Mouse (Mus musculus): ENCODE data around the gene Adam15. TPM values are rescaled to one million over a fixed set of nuclear protein-coding genes. Genes with fewer than 3 reads are reported as not detected.

Gene Adam15
- polyA plus RNA-seq, 1 experiment from 2014 or later = 108 TPM

DNA sequence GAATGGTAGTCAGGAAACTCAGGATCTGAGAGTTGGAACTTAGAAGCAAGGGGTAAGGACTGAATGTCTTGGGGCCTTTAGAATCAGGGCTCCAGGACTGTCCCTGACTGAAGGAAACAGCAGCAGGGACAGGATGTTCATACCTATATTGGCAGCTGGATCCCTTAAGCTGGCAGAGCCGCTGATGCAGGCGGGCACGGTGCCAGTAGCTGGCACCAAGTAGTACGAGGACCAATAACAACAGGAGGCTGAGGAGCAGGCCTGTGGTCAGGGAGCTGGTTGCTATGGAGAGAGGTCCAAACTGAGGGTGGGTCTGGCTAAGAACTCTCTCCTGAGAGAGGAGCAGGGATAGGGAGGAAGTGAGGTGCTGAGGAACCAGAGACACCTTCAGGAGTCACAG is 8.0 kb downstream of the Adam15 start:
- ATAC-seq (ENCODE audit: low FRiP score, low TSS enrichment) = no peak

DNA sequence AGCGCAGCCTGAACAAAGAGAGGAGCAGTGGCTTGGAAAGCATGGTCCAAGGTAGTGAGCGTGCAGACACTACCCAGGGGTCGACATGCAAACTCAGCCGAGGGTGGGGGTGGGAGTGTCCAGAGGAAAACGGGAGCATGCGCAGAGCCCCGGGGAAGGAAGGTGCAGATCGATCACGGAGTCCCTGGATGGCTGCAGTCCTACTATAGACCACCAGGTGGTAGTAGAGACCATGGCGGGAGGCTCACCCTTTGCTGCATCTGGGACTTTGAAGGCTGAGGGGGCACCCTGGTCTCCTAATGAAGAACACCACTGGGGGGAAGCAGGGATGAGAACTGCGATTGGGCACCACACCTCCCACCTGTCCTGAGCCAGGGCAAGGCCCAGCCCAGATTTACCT is 9.3 kb downstream of the Adam15 start:
- H3K4me2 ChIP-seq (replicated peaks; ENCODE audit: low read depth, low read length) = peak overlapping the region; percentile 56
- no peaks in the 10 kb centered on the region for H3K27me3 ChIP-seq (ENCODE audit: insufficient read depth, low read length)
- H3K4me3 ChIP-seq (ENCODE audit: low read length) = peak overlapping the region; percentile 36
- no peak overlapping the region for H3K27ac ChIP-seq (ENCODE audit: low read length)
- ATAC-seq (ENCODE audit: low FRiP score, low TSS enrichment) = 0 out of 2 replicates have a peak, but pooled peaks have one; percentile 5
- peaks cover 5% of the 10 kb centered on the region for H3K36me3 ChIP-seq (ENCODE audit: insufficient read depth, low read length)
- 1% methylated on average over 11 of the region's 11 CpGs for WGBS
- peaks cover 45% of the 10 kb centered on the region for H3K4me1 ChIP-seq (ENCODE audit: insufficient read depth, low read length)
- peak overlapping the region; percentile 42 for H3K9ac ChIP-seq (replicated peaks; ENCODE audit: low read length)
- H3K9me3 ChIP-seq (ENCODE audit: low read length) = no peaks in the 10 kb centered on the region

More for the DNA sequence above, 8.0 kb downstream of the Adam15 start:
- Histone ChIP-seq H3K27me3 (ENCODE audit: insufficient read depth, low read length) (no peaks in the 10 kb centered on the region), H3K4me2 (replicated peaks; ENCODE audit: low read depth, low read length) (no peak overlapping the region), H3K9ac (replicated peaks; ENCODE audit: low read length) (no peak overlapping the region), H3K36me3 (ENCODE audit: insufficient read depth, low read length) (peaks cover 6% of the 10 kb centered on the region), H3K9me3 (ENCODE audit: low read length) (no peaks in the 10 kb centered on the region), H3K27ac (ENCODE audit: low read length) (no peak overlapping the region), H3K4me3 (ENCODE audit: low read length) (no peak overlapping the region), H3K4me1 (ENCODE audit: insufficient read depth, low read length) (peaks cover 32% of the 10 kb centered on the region)
- 92% methylated on average over 4 of the region's 4 CpGs for WGBS

DNA sequence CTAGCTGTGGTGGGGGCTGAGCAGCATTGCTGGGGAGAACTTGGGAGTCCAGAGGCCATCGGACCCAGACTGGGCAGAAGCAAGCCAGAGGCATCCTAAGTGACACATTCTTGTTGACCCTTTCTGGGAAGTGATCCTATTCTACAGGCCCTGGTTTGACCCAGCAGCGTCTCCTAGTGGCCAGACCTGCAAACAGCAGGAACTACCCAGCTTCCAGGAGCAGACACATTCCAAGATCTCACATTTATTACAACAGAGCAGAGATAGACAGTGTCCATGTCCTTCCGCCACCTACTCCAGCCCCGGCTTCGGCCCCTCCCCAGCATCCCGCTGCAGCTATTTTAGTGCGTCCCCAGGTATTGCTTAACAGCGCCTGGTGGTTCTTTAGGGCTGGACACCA is 10.4 kb downstream of the Adam15 start:
- H3K4me1 ChIP-seq (ENCODE audit: insufficient read depth, low read length) = peaks cover 45% of the 10 kb centered on the region
- H3K4me2 ChIP-seq (replicated peaks; ENCODE audit: low read depth, low read length) = no peak overlapping the region
- peaks cover 7% of the 10 kb centered on the region; the same call in 1 of the 2 replicates for H3K36me3 ChIP-seq (ENCODE audit: insufficient read depth, low read length)
- no peak for ATAC-seq (ENCODE audit: low FRiP score, low TSS enrichment)
- whole genome bisulfite sequencing = 27% methylated on average over 8 of the region's 8 CpGs
- H3K4me3 ChIP-seq (ENCODE audit: low read length) = no peak overlapping the region
- no peaks in the 10 kb centered on the region for H3K9me3 ChIP-seq (ENCODE audit: low read length)
- no peak overlapping the region for H3K9ac ChIP-seq (replicated peaks; ENCODE audit: low read length)
- peak overlapping the region; percentile 26; the same call in 1 of the 2 replicates for H3K27ac ChIP-seq (ENCODE audit: low read length)
- H3K27me3 ChIP-seq (ENCODE audit: insufficient read depth, low read length) = no peaks in the 10 kb centered on the region

DNA sequence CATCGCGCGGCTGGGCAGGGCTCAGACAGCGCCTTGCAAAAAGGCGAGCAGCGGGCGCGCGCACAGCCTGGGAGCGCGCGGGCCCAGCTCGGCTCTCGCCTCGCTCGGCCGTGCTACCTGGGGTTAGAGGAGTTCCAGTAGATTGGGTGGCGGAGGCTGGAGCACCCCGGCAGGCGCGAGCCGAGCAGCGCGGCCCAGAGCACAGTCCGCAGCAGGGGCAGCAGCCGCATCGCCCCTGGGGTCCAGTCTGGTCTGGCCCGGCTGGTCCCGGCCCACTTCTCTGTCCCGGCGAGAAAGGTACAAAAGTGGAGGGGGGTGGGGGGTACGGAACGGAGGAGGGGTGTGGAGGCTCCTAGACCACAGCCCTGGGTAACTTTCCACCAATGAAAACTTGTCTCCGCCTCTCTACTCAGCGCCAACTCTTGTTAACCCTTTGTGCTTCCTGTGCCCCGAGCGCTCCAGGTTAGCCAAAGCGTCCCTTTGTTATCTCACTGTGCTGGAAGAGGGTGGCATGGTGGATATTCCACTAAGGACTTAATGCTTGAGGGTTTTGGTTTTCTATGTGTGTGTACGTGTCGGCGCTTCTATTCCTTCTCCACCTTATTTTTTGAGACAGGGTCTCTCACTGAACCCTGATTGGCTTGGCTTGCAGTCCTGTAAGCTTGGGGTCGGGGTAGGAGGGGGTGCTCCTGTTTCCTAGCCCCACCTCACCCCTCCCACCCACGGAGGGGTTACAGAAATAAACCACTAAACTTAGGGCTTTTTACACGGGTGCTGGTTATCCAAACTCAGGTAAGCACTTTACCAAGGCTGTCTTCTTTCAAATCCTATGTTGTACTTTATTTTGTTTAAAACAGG is 11.8 kb downstream of the Adam15 start, which contains the start of gene Efna4:
Efna4 (minus strand) TSS at position 308 of the 858 bp plus-strand sequence.
- Histone ChIP-seq H3K9ac (replicated peaks; ENCODE audit: low read length) (peak within 1 kb of the TSS; percentile 97), H3K4me2 (replicated peaks; ENCODE audit: low read depth, low read length) (peak within 1 kb of the TSS; percentile 73), H3K4me1 (ENCODE audit: insufficient read depth, low read length) (peaks cover 46% of the 10 kb centered on the region), H3K9me3 (ENCODE audit: low read length) (no peaks in the 10 kb centered on the region), H3K27ac (ENCODE audit: low read length) (peak within 1 kb of the TSS; percentile 92), H3K27me3 (ENCODE audit: insufficient read depth, low read length) (no peaks in the 10 kb centered on the region), H3K36me3 (ENCODE audit: insufficient read depth, low read length) (peaks cover 22% of the 10 kb centered on the region), H3K4me3 (ENCODE audit: low read length) (peak within 1 kb of the TSS; percentile 96)
- peak; percentile 86 for ATAC-seq (ENCODE audit: low FRiP score, low TSS enrichment)
- WGBS = under 1% methylated on average over 33 of the region's 44 CpGs

DNA sequence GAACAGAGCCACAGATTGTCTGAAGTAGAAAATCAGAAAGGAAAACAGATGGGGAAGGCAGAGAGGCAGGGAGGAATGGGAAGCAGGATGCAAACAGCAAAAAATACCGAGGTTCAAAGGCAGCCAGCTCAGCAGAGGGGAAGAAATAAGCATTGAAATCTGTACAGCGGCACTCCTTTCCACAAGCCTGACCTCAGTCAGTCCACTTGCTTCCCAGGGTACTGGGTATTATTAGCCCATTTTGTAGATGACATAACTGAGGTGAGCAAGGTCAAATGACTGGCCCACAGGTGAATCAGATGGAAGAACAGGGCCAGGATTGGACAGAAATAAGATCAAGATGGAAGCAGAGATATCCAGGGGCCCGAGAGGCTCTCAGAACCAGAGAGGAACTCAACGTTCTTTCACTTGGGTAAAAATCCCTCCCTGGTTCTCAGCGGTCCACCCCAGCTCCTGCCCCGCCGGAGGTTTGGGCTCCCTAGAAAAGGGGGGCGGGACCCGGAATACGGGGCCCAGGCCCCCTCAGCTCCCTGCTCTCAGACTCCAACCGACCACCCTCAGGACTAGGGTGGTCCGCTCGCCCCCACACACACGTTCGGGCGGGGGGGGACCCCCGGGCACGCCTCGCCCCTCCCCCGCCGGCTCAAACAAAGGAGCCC is 12.6 kb downstream of the Adam15 start:
- no peaks in the 10 kb centered on the region for H3K9me3 ChIP-seq (ENCODE audit: low read length)
- H3K4me3 ChIP-seq (ENCODE audit: low read length) = peak overlapping the region; percentile 96
- H3K4me2 ChIP-seq (replicated peaks; ENCODE audit: low read depth, low read length) = peak overlapping the region; percentile 73
- peaks cover 52% of the 10 kb centered on the region for H3K4me1 ChIP-seq (ENCODE audit: insufficient read depth, low read length)
- H3K9ac ChIP-seq (replicated peaks; ENCODE audit: low read length) = peak overlapping the region; percentile 97
- no peak; the same call in 1 of the 2 replicates for ATAC-seq (ENCODE audit: low FRiP score, low TSS enrichment)
- H3K36me3 ChIP-seq (ENCODE audit: insufficient read depth, low read length) = peaks cover 24% of the 10 kb centered on the region
- H3K27me3 ChIP-seq (ENCODE audit: insufficient read depth, low read length) = no peaks in the 10 kb centered on the region
- peak overlapping the region; percentile 92 for H3K27ac ChIP-seq (ENCODE audit: low read length)
- WGBS = under 1% methylated on average over 21 of the region's 21 CpGs

DNA sequence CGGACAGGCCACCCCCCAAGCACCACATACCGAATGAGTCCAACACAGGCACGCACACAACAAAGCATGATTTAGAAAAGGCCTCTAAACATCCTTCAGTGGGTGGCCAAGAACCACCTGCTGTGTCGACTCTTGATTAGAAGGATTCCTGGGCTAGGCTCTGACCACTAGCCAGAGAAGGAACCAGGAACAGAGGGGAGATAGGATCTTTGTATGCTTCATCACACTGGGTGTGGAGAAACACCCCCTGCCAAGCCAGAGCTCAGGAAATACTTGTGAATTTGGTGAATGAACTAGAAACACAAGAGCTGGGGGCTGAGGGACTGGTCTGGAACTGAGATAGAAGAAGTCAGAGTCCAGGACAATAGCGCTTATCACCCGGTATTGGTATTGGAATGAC is 13.3 kb downstream of the Adam15 start:
- peak overlapping the region; percentile 97 for H3K9ac ChIP-seq (replicated peaks; ENCODE audit: low read length)
- H3K36me3 ChIP-seq (ENCODE audit: insufficient read depth, low read length) = peaks cover 24% of the 10 kb centered on the region
- WGBS = 17% methylated on average over 6 of the region's 6 CpGs
- no peaks in the 10 kb centered on the region for H3K27me3 ChIP-seq (ENCODE audit: insufficient read depth, low read length)
- H3K4me1 ChIP-seq (ENCODE audit: insufficient read depth, low read length) = peaks cover 59% of the 10 kb centered on the region
- H3K9me3 ChIP-seq (ENCODE audit: low read length) = no peaks in the 10 kb centered on the region
- H3K27ac ChIP-seq (ENCODE audit: low read length) = peak overlapping the region; percentile 92; the same call in 1 of the 2 replicates
- no peak for ATAC-seq (ENCODE audit: low FRiP score, low TSS enrichment)
- peak overlapping the region; percentile 73 for H3K4me2 ChIP-seq (replicated peaks; ENCODE audit: low read depth, low read length)
- H3K4me3 ChIP-seq (ENCODE audit: low read length) = peak overlapping the region; percentile 96

DNA sequence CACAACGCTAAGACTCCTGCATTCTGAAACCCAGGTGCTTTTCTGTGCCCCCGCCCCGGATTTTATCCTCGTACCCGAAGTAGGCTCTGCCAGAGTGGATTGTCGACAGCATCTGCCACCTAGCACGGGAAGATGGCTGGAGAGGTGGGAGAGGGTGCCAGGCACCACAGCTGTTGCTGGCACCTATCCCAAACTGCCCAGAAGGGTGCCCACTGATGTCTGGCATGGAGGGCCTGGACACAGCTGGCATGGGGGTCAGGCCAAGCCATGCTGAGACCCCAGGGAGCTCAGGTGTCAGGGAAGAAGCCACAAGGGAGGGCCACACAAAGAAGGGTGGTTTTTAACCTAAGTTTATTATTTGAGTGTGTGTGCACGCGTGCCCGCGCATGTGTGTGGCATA is 16.7 kb downstream of the Adam15 start:
- Histone ChIP-seq H3K27ac (ENCODE audit: low read length) (no peak overlapping the region), H3K9me3 (ENCODE audit: low read length) (no peaks in the 10 kb centered on the region), H3K4me1 (ENCODE audit: insufficient read depth, low read length) (peaks cover 46% of the 10 kb centered on the region), H3K4me2 (replicated peaks; ENCODE audit: low read depth, low read length) (no peak overlapping the region), H3K4me3 (ENCODE audit: low read length) (no peak overlapping the region), H3K27me3 (ENCODE audit: insufficient read depth, low read length) (0 out of 2 replicates have a peak, but pooled peaks cover 3% of the 10 kb centered on the region), H3K9ac (replicated peaks; ENCODE audit: low read length) (no peak overlapping the region; the same call in 1 of the 2 replicates), H3K36me3 (ENCODE audit: insufficient read depth, low read length) (peaks cover 24% of the 10 kb centered on the region)
- WGBS = 53% methylated on average over 11 of the region's 11 CpGs
- ATAC-seq (ENCODE audit: low FRiP score, low TSS enrichment) = no peak

DNA sequence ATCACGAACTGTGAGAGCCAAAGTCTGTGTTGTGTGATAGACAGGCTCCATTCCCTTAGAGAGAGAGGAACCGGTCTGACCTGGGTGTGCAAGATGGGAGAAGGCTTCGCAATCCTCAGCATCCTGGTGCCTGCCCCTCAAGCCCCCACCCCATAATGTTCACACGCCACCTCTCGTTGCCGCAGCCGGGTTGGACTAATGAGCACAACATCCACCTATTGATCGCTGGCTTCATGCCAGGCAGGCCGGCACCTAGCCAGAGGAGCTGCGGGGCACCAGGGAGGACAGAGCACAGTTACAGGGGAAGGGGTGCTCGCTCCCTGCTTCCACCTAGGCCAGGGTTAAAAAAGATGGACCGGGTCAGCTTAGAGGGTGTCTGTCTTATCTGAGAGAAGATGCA is 17.3 kb downstream of the Adam15 start:
- Histone ChIP-seq H3K9me3 (ENCODE audit: low read length) (no peaks in the 10 kb centered on the region), H3K27ac (ENCODE audit: low read length) (no peak overlapping the region), H3K4me3 (ENCODE audit: low read length) (no peak overlapping the region), H3K36me3 (ENCODE audit: insufficient read depth, low read length) (peaks cover 24% of the 10 kb centered on the region), H3K27me3 (ENCODE audit: insufficient read depth, low read length) (0 out of 2 replicates have a peak, but pooled peaks cover 3% of the 10 kb centered on the region), H3K4me2 (replicated peaks; ENCODE audit: low read depth, low read length) (no peak overlapping the region), H3K9ac (replicated peaks; ENCODE audit: low read length) (no peak overlapping the region; the same call in 1 of the 2 replicates), H3K4me1 (ENCODE audit: insufficient read depth, low read length) (peaks cover 49% of the 10 kb centered on the region)
- 43% methylated on average over 12 of the region's 12 CpGs for WGBS
- ATAC-seq (ENCODE audit: low FRiP score, low TSS enrichment) = no peak

DNA sequence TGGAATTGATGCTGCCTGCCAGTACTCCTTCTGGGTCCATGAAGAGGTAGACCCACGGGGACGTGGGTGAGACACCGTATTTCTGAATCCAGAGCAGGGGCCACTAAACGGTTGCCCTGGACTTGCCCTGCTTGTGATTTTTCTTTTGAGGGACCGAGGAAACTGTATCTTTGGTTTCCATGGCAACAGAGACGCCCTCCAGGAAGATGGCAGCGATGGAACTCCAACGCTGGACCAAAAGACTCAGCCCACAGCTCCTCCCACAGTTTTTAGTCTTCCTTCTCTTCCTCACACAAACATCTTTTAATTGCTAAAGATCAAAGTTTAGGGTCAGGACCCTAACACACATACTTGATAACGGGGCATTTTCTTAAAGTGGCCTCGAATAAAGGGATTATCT is 17.8 kb downstream of the Adam15 start:
- Histone ChIP-seq H3K9me3 (ENCODE audit: low read length) (no peaks in the 10 kb centered on the region), H3K27me3 (ENCODE audit: insufficient read depth, low read length) (0 out of 2 replicates have a peak, but pooled peaks cover 3% of the 10 kb centered on the region), H3K9ac (replicated peaks; ENCODE audit: low read length) (no peak overlapping the region), H3K4me2 (replicated peaks; ENCODE audit: low read depth, low read length) (no peak overlapping the region), H3K4me3 (ENCODE audit: low read length) (no peak overlapping the region), H3K4me1 (ENCODE audit: insufficient read depth, low read length) (peaks cover 52% of the 10 kb centered on the region), H3K36me3 (ENCODE audit: insufficient read depth, low read length) (peaks cover 24% of the 10 kb centered on the region), H3K27ac (ENCODE audit: low read length) (no peak overlapping the region)
- WGBS = 36% methylated on average over 10 of the region's 10 CpGs
- ATAC-seq (ENCODE audit: low FRiP score, low TSS enrichment) = no peak
